Mouse (Mus musculus) hindbrain, embryonic 10.5 days (tissue): Measurements from ENCODE around the gene Ccdc73. TPM values are rescaled to one million over a fixed set of nuclear protein-coding genes. Genes with fewer than 3 reads are reported as not detected.

Experiments
- DNase-seq: peaks from one replicate; pipeline ENCODE4 v3.0.0-alpha.2; 2017; ENCODE audit warnings: low spot score
- H3K27ac ChIP-seq: fragments of 300-500 bp; sonication (generic); 2 replicates; pipeline ENCODE4 v1.5.1; 2016; ENCODE audit warnings: mild to moderate bottlenecking, moderate library complexity
- H3K27me3 ChIP-seq: fragments of 300-500 bp; sonication (generic); 2 replicates; pipeline ENCODE4 v1.6.1; 2016; ENCODE audit warnings: mild to moderate bottlenecking; ENCODE audit not compliant: poor library complexity, insufficient read depth, severe bottlenecking
- H3K36me3 ChIP-seq: fragments of 300-500 bp; sonication (generic); 2 replicates; pipeline ENCODE4 v1.6.1; 2016; ENCODE audit warnings: mild to moderate bottlenecking, moderate library complexity
- H3K4me1 ChIP-seq: fragments of 300-500 bp; sonication (generic); replicated peaks from 2 replicates; pipeline ENCODE4 v1.6.1; 2016; ENCODE audit warnings: mild to moderate bottlenecking
- H3K4me3 ChIP-seq: fragments of 300-500 bp; sonication (generic); 2 replicates; pipeline ENCODE4 v1.5.1; 2016; ENCODE audit warnings: mild to moderate bottlenecking, moderate library complexity
- H3K9me3 ChIP-seq: fragments of 300-500 bp; sonication (generic); 2 replicates; pipeline ENCODE4 v1.6.1; 2016; ENCODE audit warnings: mild to moderate bottlenecking, moderate library complexity
- WGBS: fragments of 180-500 bp; shearing (Covaris S2); methylation state at CpG from one replicate; pipeline ENCODE4 v1.1.7; 2016; 5-methylcytosine and 5-hydroxymethylcytosine counted together
- polyA plus RNA-seq: library from polyadenylated mRNA; unstranded; fragments of >200 nt; fragmentation: Nextera tagmentation; extraction: Ambion mirVana; gene quantifications from 2 replicates; pipeline ENCODE4 v1.2.1, GENCODE M21; 2016

Ccdc73 gene
- polyA plus RNA-seq, 1 experiment from 2014 or later: 6.3 TPM

- Histone ChIP-seq H3K36me3 (no peaks in the 10 kb centered on the region), H3K27me3 (no peaks in the 10 kb centered on the region), H3K27ac (no peak overlapping the region), H3K9me3 (no peaks in the 10 kb centered on the region), H3K4me3 (no peak overlapping the region), H3K4me1 (no peaks in the 10 kb centered on the region)
- DNase-seq: peak; percentile 71
- 27% methylated on average over 10 of the region's 10 CpGs for WGBS
Observed at GRCm38 (mm10) chr2:104887882-104888566, 20.4 kb downstream of the Ccdc73 start.

- Histone ChIP-seq H3K9me3 (no peaks in the 10 kb centered on the region), H3K27me3 (no peaks in the 10 kb centered on the region), H3K4me3 (no peak overlapping the region), H3K27ac (no peak overlapping the region), H3K36me3 (no peaks in the 10 kb centered on the region), H3K4me1 (no peaks in the 10 kb centered on the region)
- no peak for DNase-seq
- WGBS: 91% methylated on average over 2 of the region's 2 CpGs
Observed at GRCm38 (mm10) chr2:104899975-104900374, 32.4 kb downstream of the Ccdc73 start.

- H3K27ac ChIP-seq: no peak overlapping the region
- no peaks in the 10 kb centered on the region for H3K9me3 ChIP-seq
- H3K4me1 ChIP-seq: no peaks in the 10 kb centered on the region
- no peaks in the 10 kb centered on the region for H3K27me3 ChIP-seq
- WGBS: 85% methylated on average over 3 of the region's 3 CpGs
- no peaks in the 10 kb centered on the region for H3K36me3 ChIP-seq
- no peak overlapping the region for H3K4me3 ChIP-seq
- DNase-seq: no peak
Observed at GRCm38 (mm10) chr2:104915709-104916108, 48.1 kb downstream of the Ccdc73 start.

- DNase-seq: no peak
- H3K4me3 ChIP-seq: no peak overlapping the region
- WGBS: 76% methylated on average over 1 of the region's 1 CpGs
- H3K27me3 ChIP-seq: no peaks in the 10 kb centered on the region
- H3K27ac ChIP-seq: no peak overlapping the region
- H3K36me3 ChIP-seq: no peaks in the 10 kb centered on the region
- H3K9me3 ChIP-seq: no peaks in the 10 kb centered on the region
- no peaks in the 10 kb centered on the region for H3K4me1 ChIP-seq
Observed at GRCm38 (mm10) chr2:104964492-104964891, 96.9 kb downstream of the Ccdc73 start.

- H3K4me1 ChIP-seq: peaks cover 8% of the 10 kb centered on the region
- no peak overlapping the region for H3K4me3 ChIP-seq
- 14% methylated on average over 2 of the region's 2 CpGs for WGBS
- no peaks in the 10 kb centered on the region for H3K9me3 ChIP-seq
- no peaks in the 10 kb centered on the region for H3K36me3 ChIP-seq
- H3K27ac ChIP-seq: no peak overlapping the region
- H3K27me3 ChIP-seq: no peaks in the 10 kb centered on the region
- peak; percentile 4 for DNase-seq
Observed at GRCm38 (mm10) chr2:104981712-104982111, 114.1 kb downstream of the Ccdc73 start.

- DNase-seq: no peak
- no peak overlapping the region for H3K27ac ChIP-seq
- no peak overlapping the region for H3K4me3 ChIP-seq
- H3K36me3 ChIP-seq: no peaks in the 10 kb centered on the region
- H3K9me3 ChIP-seq: no peaks in the 10 kb centered on the region
- WGBS: 69% methylated on average over 3 of the region's 3 CpGs
- H3K27me3 ChIP-seq: no peaks in the 10 kb centered on the region
- H3K4me1 ChIP-seq: peaks cover 8% of the 10 kb centered on the region
Observed at GRCm38 (mm10) chr2:104985796-104986195, 118.2 kb downstream of the Ccdc73 start.

GRCm38 (mm10) chr2:104988974-104989373 lies 121.4 kb downstream of the Ccdc73 start:
- DNase-seq: no peak
- Histone ChIP-seq H3K9me3 (no peaks in the 10 kb centered on the region), H3K4me3 (no peak overlapping the region), H3K4me1 (no peaks in the 10 kb centered on the region), H3K27me3 (no peaks in the 10 kb centered on the region), H3K27ac (no peak overlapping the region), H3K36me3 (no peaks in the 10 kb centered on the region)
- WGBS: 88% methylated on average over 1 of the region's 1 CpGs

- Histone ChIP-seq H3K27me3 (no peaks in the 10 kb centered on the region), H3K4me1 (no peaks in the 10 kb centered on the region), H3K4me3 (no peak overlapping the region), H3K27ac (no peak overlapping the region), H3K9me3 (no peaks in the 10 kb centered on the region), H3K36me3 (peaks cover 31% of the 10 kb centered on the region)
- no peak for DNase-seq
- WGBS: 70% methylated on average over 2 of the region's 2 CpGs
Observed at GRCm38 (mm10) chr2:104994436-104994835, 126.8 kb downstream of the Ccdc73 start.

GRCm38 (mm10) chr2:104996201-104996600 lies 128.6 kb downstream of the Ccdc73 start:
- H3K4me3 ChIP-seq: no peak overlapping the region
- no peaks in the 10 kb centered on the region for H3K4me1 ChIP-seq
- DNase-seq: no peak
- WGBS: 95% methylated on average over 3 of the region's 3 CpGs
- no peaks in the 10 kb centered on the region for H3K9me3 ChIP-seq
- H3K36me3 ChIP-seq: peaks cover 39% of the 10 kb centered on the region
- H3K27ac ChIP-seq: no peak overlapping the region
- H3K27me3 ChIP-seq: no peaks in the 10 kb centered on the region

- Histone ChIP-seq H3K27ac (no peak overlapping the region), H3K4me1 (no peaks in the 10 kb centered on the region), H3K4me3 (no peak overlapping the region), H3K36me3 (peaks cover 99% of the 10 kb centered on the region), H3K27me3 (no peaks in the 10 kb centered on the region), H3K9me3 (no peaks in the 10 kb centered on the region)
- DNase-seq: no peak
Observed at GRCm38 (mm10) chr2:105007236-105007635, 139.6 kb downstream of the Ccdc73 start.

- Histone ChIP-seq H3K36me3 (peaks cover 27% of the 10 kb centered on the region), H3K9me3 (no peaks in the 10 kb centered on the region), H3K27me3 (no peaks in the 10 kb centered on the region), H3K4me3 (peak overlapping the region; percentile 97), H3K4me1 (peaks cover 22% of the 10 kb centered on the region), H3K27ac (peak overlapping the region; percentile 95)
- under 1% methylated on average over 43 of the region's 43 CpGs for WGBS
- no peak for DNase-seq
Observed at GRCm38 (mm10) chr2:105016192-105016966, 148.8 kb downstream of the Ccdc73 start.

GRCm38 (mm10) chr2:105016967-105017287 lies 149.3 kb downstream of the Ccdc73 start, which contains the start of gene Eif3m:
Eif3m (minus strand) TSS chr2:105017080.
- peak within 1 kb of the TSS; percentile 95 for H3K27ac ChIP-seq
- 0% methylated on average over 25 of the region's 25 CpGs for WGBS
- H3K9me3 ChIP-seq: no peaks in the 10 kb centered on the region
- H3K4me3 ChIP-seq: peak within 1 kb of the TSS; percentile 97
- no peaks in the 10 kb centered on the region for H3K27me3 ChIP-seq
- DNase-seq: peak; percentile 93
- H3K4me1 ChIP-seq: peaks cover 22% of the 10 kb centered on the region
- H3K36me3 ChIP-seq: peaks cover 22% of the 10 kb centered on the region

GRCm38 (mm10) chr2:105017802-105018201 lies 150.2 kb downstream of the Ccdc73 start:
- no peak for DNase-seq
- Histone ChIP-seq H3K4me1 (peaks cover 22% of the 10 kb centered on the region), H3K27me3 (no peaks in the 10 kb centered on the region), H3K9me3 (no peaks in the 10 kb centered on the region), H3K36me3 (peaks cover 13% of the 10 kb centered on the region), H3K4me3 (peak overlapping the region; percentile 97), H3K27ac (no peak overlapping the region)
- 79% methylated on average over 3 of the region's 3 CpGs for WGBS
